Mouse (Mus musculus): ENCODE measurements around the gene Ring1. TPM values are rescaled to one million over a fixed set of nuclear protein-coding genes. Genes with fewer than 3 reads are reported as not detected.
A peak's percentile ranks its signal among the peaks of the same experiment; 100 is the strongest.
"Not testable (repeated sequence)": the region's sequence is repeated elsewhere in the genome, so short reads cannot be mapped to it uniquely, and the experiment has no call there.

Gene Ring1
- total and polyA plus RNA-seq, 2 experiments from 2014 or later = 19.1 to 19.2 TPM

- no peak for ATAC-seq
- Histone ChIP-seq H3K4me3 (ENCODE audit: low read length) (no peak overlapping the region), H3K9ac (replicated peaks; ENCODE audit: low read length) (no peak overlapping the region), H3K4me1 (ENCODE audit: insufficient read depth, low read length) (peaks cover 8% of the 10 kb centered on the region; the same call in 1 of the 2 replicates), H3K27me3 (ENCODE audit: insufficient read depth, low read length) (no peaks in the 10 kb centered on the region), H3K4me2 (ENCODE audit: low read depth, low read length) (no peak overlapping the region), H3K27ac (no peak overlapping the region), H3K36me3 (ENCODE audit: insufficient read depth, low read length) (no peaks in the 10 kb centered on the region), H3K9me3 (ENCODE audit: low read length) (no peaks in the 10 kb centered on the region)
- WGBS = 95% methylated on average over 23 of the region's 23 CpGs
- DNase-seq (ENCODE audit: low spot score) = no peak
- no peak for TF ChIP-seq CTCF (IDR thresholded peaks at IDR 0.05; ENCODE audit: low read depth)
Measured at GRCm38 (mm10) chr17:34021539-34022413, 2.7 kb downstream of the Ring1 start.

DNA sequence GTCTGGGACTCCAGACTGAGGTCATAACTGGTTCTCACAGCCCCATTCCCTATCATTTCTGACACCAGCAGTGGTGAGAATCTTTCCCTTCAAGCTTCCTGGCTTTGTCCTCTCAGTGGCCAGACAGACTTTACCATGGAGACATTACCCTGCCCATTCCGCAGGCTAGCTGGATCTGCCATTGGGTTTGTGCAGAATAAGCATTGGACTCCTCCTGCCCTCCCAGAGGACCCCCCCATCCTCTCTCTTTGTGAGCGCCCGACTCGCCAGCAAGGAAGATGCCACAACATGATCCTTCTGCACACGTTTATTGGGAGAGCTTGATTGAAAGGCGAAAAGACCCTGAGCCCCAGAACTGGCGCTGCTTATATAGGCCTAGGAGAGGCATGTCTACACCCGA is 11.0 kb downstream of the Ring1 start:
- Histone ChIP-seq H3K9me3 (ENCODE audit: low read length) (no peaks in the 10 kb centered on the region), H3K4me3 (ENCODE audit: low read length) (no peak overlapping the region), H3K4me2 (ENCODE audit: low read depth, low read length) (no peak overlapping the region), H3K9ac (replicated peaks; ENCODE audit: low read length) (no peak overlapping the region), H3K36me3 (ENCODE audit: insufficient read depth, low read length) (no peaks in the 10 kb centered on the region), H3K27me3 (ENCODE audit: insufficient read depth, low read length) (no peaks in the 10 kb centered on the region), H3K27ac (no peak overlapping the region), H3K4me1 (ENCODE audit: insufficient read depth, low read length) (no peaks in the 10 kb centered on the region)
- WGBS = 95% methylated on average over 8 of the region's 8 CpGs
- ATAC-seq (no peak), DNase-seq (ENCODE audit: low spot score) (no peak)
- no peak for TF ChIP-seq CTCF (IDR thresholded peaks at IDR 0.05; ENCODE audit: low read depth)

DNA sequence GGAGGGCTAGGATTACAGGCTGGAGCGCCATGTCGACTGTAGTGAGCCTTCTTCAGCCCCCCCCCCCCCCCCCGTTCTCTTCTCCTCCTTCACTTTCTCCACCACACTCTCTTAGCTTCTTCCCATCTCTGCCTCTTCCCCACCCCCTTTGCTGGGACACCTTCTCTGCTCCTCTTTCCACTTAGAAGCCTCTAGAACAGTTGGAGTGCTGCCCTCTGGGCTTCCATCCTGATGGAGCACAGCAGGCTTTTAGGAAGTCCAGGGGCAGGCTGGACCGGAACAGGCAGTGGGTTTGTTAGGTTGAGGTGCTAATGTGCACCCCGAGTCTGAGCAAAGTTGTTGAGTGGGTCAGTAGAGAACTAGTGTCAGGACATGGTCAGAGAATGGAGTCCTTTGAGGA is 14.3 kb downstream of the Ring1 start:
- H3K9me3 ChIP-seq (ENCODE audit: low read length) = no peaks in the 10 kb centered on the region
- DNase-seq (ENCODE audit: low spot score) (no peak), ATAC-seq (no peak)
- H3K36me3 ChIP-seq (ENCODE audit: insufficient read depth, low read length) = no peaks in the 10 kb centered on the region
- no peak overlapping the region for H3K9ac ChIP-seq (replicated peaks; ENCODE audit: low read length)
- no peak overlapping the region for H3K27ac ChIP-seq
- WGBS = 79% methylated on average over 5 of the region's 5 CpGs
- no peaks in the 10 kb centered on the region for H3K4me1 ChIP-seq (ENCODE audit: insufficient read depth, low read length)
- no peaks in the 10 kb centered on the region for H3K27me3 ChIP-seq (ENCODE audit: insufficient read depth, low read length)
- H3K4me3 ChIP-seq (ENCODE audit: low read length) = no peak overlapping the region
- TF ChIP-seq CTCF (IDR thresholded peaks at IDR 0.05; ENCODE audit: low read depth) = no peak
- H3K4me2 ChIP-seq (ENCODE audit: low read depth, low read length) = no peak overlapping the region

DNA sequence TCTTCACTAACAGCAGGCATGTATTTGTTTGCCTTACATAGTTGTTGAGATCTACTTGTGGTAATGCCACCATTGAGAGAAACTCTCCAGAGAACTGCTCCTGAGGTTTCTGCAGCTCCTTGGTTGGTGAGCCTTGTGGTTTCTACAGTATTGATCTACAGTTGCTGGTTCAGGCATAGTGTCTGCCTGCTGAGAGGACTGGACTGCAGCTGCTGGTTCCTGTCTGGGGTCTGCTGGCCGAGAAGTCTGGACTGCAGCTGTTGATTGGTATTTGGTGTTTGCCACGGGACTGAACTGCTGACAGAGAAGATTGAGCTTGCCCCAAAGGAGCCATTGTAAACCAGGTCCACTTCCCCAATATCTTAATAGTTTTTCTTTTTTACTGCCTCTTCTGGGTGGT is 17.9 kb downstream of the Ring1 start:
- WGBS = 66% methylated on average over 2 of the region's 2 CpGs

DNA sequence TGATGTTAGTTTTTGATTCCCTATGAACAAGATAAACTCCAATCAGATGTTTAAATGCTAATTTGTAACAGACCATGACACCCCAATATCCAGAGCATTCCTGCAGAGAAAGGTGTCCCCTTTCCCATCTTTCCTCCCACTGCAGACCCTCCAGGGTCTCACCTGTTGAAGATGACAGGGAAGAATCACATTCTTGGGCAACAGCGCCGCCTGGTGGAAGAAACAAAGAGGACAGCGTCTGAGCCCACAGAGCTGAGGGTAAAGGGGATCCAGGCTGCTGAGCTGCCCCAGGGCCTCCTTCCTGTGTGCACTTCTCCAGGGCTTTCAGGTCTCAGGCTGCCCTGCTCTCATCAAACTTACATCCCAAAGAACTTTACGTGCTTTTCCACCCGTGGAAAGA is 21.1 kb downstream of the Ring1 start:
- H3K27ac ChIP-seq = no peak overlapping the region
- no peaks in the 10 kb centered on the region for H3K36me3 ChIP-seq (ENCODE audit: insufficient read depth, low read length)
- no peak overlapping the region for H3K4me3 ChIP-seq (ENCODE audit: low read length)
- TF ChIP-seq CTCF (IDR thresholded peaks at IDR 0.05; ENCODE audit: low read depth) = peak; percentile 84
- peak; percentile 50 for DNase-seq (ENCODE audit: low spot score)
- no peaks in the 10 kb centered on the region for H3K9me3 ChIP-seq (ENCODE audit: low read length)
- H3K9ac ChIP-seq (replicated peaks; ENCODE audit: low read length) = no peak overlapping the region
- H3K27me3 ChIP-seq (ENCODE audit: insufficient read depth, low read length) = no peaks in the 10 kb centered on the region; the same call in 1 of the 2 replicates
- WGBS = 6% methylated on average over 5 of the region's 5 CpGs
- H3K4me1 ChIP-seq (ENCODE audit: insufficient read depth, low read length) = no peaks in the 10 kb centered on the region
- no peak overlapping the region for H3K4me2 ChIP-seq (ENCODE audit: low read depth, low read length)
- ATAC-seq = no peak

More for the DNA sequence above, 17.9 kb downstream of the Ring1 start:
- Histone ChIP-seq H3K4me3 (ENCODE audit: low read length) (no peak overlapping the region), H3K36me3 (ENCODE audit: insufficient read depth, low read length) (no peaks in the 10 kb centered on the region), H3K4me1 (ENCODE audit: insufficient read depth, low read length) (no peaks in the 10 kb centered on the region), H3K9me3 (ENCODE audit: low read length) (no peaks in the 10 kb centered on the region), H3K9ac (replicated peaks; ENCODE audit: low read length) (no peak overlapping the region), H3K4me2 (ENCODE audit: low read depth, low read length) (no peak overlapping the region), H3K27me3 (ENCODE audit: insufficient read depth, low read length) (no peaks in the 10 kb centered on the region), H3K27ac (no peak overlapping the region)
- TF ChIP-seq CTCF (IDR thresholded peaks at IDR 0.05; ENCODE audit: low read depth) = no peak
- DNase-seq (ENCODE audit: low spot score) (no peak), ATAC-seq (no peak)

- H3K4me3 ChIP-seq (ENCODE audit: low read length); H3K9ac ChIP-seq (replicated peaks; ENCODE audit: low read length); H3K27ac ChIP-seq; H3K4me1 ChIP-seq (ENCODE audit: insufficient read depth, low read length); H3K9me3 ChIP-seq (ENCODE audit: low read length); H3K36me3 ChIP-seq (ENCODE audit: insufficient read depth, low read length); ATAC-seq; H3K27me3 ChIP-seq (ENCODE audit: insufficient read depth, low read length); H3K4me2 ChIP-seq (ENCODE audit: low read depth, low read length); DNase-seq (ENCODE audit: low spot score): not testable (repeated sequence)
- WGBS = 63% methylated on average over 2 of the region's 2 CpGs
Measured at GRCm38 (mm10) chr17:34000796-34001195, 23.7 kb downstream of the Ring1 start.

DNA sequence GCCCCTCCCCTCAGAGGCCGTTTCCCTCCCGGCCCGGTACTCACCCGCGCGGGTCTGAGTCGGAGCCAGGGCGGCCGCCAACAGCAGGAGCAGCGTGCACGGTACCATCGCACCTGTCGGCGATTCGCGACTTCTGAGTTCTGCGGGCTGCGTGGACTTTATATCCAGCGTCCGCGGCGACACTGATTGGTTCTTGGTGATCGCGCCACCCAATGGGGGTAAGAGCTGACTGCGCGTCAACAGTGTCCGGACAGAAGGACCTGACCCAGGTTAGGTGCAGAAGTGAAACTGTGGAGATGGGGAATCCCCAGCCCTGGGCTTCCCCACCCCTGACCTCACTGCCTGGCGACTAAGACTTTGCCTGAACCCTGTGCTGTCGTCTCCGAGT is 24.3 kb downstream of the Ring1 start, which contains the start of gene H2-K1:
H2-K1 (minus strand) TSS at position 198 of the 388 bp plus-strand sequence.
- no peak within 1 kb of the TSS; the same call in 1 of the 2 replicates for H3K9ac ChIP-seq (replicated peaks; ENCODE audit: low read length)
- peak; percentile 92 for ATAC-seq

More for the DNA sequence above, 24.3 kb downstream of the Ring1 start, which contains the start of gene H2-K1:
- peak within 1 kb of the TSS; percentile 45 for H3K4me3 ChIP-seq (ENCODE audit: low read length)
- no peak for TF ChIP-seq CTCF (IDR thresholded peaks at IDR 0.05; ENCODE audit: low read depth)
- WGBS = under 1% methylated on average over 30 of the region's 30 CpGs
- H3K36me3 ChIP-seq (ENCODE audit: insufficient read depth, low read length) = no peaks in the 10 kb centered on the region
- no peaks in the 10 kb centered on the region for H3K9me3 ChIP-seq (ENCODE audit: low read length)
- H3K4me2 ChIP-seq (ENCODE audit: low read depth, low read length) = peak within 1 kb of the TSS; percentile 76
- no peaks in the 10 kb centered on the region; the same call in 1 of the 2 replicates for H3K27me3 ChIP-seq (ENCODE audit: insufficient read depth, low read length)
- no peaks in the 10 kb centered on the region for H3K4me1 ChIP-seq (ENCODE audit: insufficient read depth, low read length)
- peak; percentile 76 for DNase-seq (ENCODE audit: low spot score)
- H3K27ac ChIP-seq = no peak within 1 kb of the TSS
